Mouse (Mus musculus): Measurements from ENCODE around the gene Ifne.

GRCm38 (mm10) chr4:88878246-88878645 lies 1.8 kb downstream of the Ifne start:
- TF ChIP-seq POLR2A (IDR thresholded peaks at IDR 0.05; ENCODE audit: insufficient read depth, low read depth, low read length), result no peak
- no peak for TF ChIP-seq CTCF (IDR thresholded peaks at IDR 0.05; ENCODE audit: insufficient read depth, low read depth, low read length)

All from olfactory bulb, adult 2 months (tissue).